In the genomic region with DNA sequence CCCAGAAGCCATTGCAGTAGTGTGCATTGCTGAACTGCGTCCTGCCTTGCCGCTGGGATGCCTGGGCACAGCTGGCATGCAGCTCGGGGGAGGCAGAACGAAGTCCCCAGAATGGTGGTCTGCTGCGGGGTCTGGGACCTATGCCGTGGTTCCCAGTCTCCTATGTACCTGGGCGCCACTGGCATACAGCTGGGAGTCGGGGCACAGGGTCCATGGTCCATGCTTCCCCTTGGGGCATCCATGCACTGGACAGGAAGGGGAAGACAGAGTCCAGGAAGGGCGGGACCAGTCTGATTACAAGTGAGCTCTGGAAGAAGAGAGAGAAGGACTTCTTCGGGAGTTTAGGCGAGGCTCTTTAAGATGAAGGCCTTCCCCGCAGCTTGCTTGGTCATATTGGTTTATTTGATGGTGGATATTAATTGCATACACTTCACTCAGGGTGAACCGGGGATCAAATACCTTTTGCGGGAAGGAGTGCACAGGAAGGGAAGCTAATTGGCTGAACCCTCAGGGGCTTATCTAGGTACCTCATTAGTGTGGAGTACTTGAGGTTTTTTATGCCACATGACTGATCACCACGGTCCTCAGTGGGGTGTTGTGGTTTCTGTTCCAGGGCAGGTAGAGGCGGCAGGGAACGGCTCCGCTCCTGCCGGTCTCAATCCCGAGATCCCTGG, we compare ENCODE assay signal across 10 mouse cellular contexts. TPM values are rescaled to one million over a fixed set of nuclear protein-coding genes. Genes with fewer than 3 reads are reported as not detected.
DNase-seq lines count a peak whose midpoint lies in the region; ATAC-seq and TF ChIP-seq lines count a peak whose summit lies in the region.
"Had no signal": no experiment of that assay in that cellular context is flagged by ENCODE, and none has a peak within 500 bp of the region (broad histone marks: within the 10 kb centered on the region; RNA-seq: fewer than 3 reads in every experiment).

No protein-coding gene starts in this region.

- peak overlapping the region; percentile 74 for H3K4me3 ChIP-seq in megakaryocyte, embryonic 14.5 days (replicated peaks)
- no peak overlapping the region for H3K4me3 ChIP-seq in intestine, embryonic 16.5 days (ENCODE audit: low read length)
- H3K4me3 ChIP-seq in kidney, postnatal 0 days (replicated peaks; ENCODE audit: low read depth, low read length): no peak overlapping the region
- no peak overlapping the region for H3K4me3 ChIP-seq in stomach, embryonic 16.5 days (replicated peaks; ENCODE audit: low read length)
- no peak overlapping the region for H3K4me3 ChIP-seq in cerebellum, adult 2 months (replicated peaks; ENCODE audit: insufficient read depth, low read depth, low read length)
- H3K4me3 ChIP-seq: hindbrain, embryonic 10.5 days had no signal

- DNase-seq in kidney, postnatal 0 days (ENCODE audit: low spot score): no peak
- no peak for DNase-seq in cerebellum, adult 2 months
- no peak for DNase-seq in cerebellum, postnatal 10 days
- DNase-seq: cerebellum, adult 9-10 months had no signal

- no peak for TF ChIP-seq CTCF in kidney, postnatal 0 days (IDR thresholded peaks at IDR 0.05; ENCODE audit: low read depth)
- TF ChIP-seq CTCF in cerebellum, adult 2 months (IDR thresholded peaks at IDR 0.05; ENCODE audit: borderline replicate concordance, insufficient read depth, low read depth, low read length): no peak

- peaks cover 9% of the 10 kb centered on the region for H3K27me3 ChIP-seq in megakaryocyte, embryonic 14.5 days (replicated peaks)
- H3K27me3 ChIP-seq in intestine, embryonic 16.5 days (replicated peaks; ENCODE audit: control insufficient read depth, insufficient read depth, low read length): no peaks in the 10 kb centered on the region
- H3K27me3 ChIP-seq in kidney, postnatal 0 days (ENCODE audit: insufficient read depth, low read length): no peaks in the 10 kb centered on the region
- no peaks in the 10 kb centered on the region for H3K27me3 ChIP-seq in stomach, embryonic 16.5 days (ENCODE audit: control insufficient read depth, insufficient read depth, low read length)
- H3K27me3 ChIP-seq in cerebellum, adult 2 months (ENCODE audit: control insufficient read depth, insufficient read depth, low read length): no peaks in the 10 kb centered on the region

- no peak overlapping the region for H3K4me2 ChIP-seq in intestine, embryonic 16.5 days (ENCODE audit: low read depth, low read length)
- H3K4me2 ChIP-seq in kidney, postnatal 0 days (ENCODE audit: low read length): no peak overlapping the region
- H3K4me2 ChIP-seq in stomach, embryonic 16.5 days (ENCODE audit: low read depth, low read length): no peak overlapping the region

- no peaks in the 10 kb centered on the region for H3K36me3 ChIP-seq in megakaryocyte, embryonic 14.5 days (replicated peaks; ENCODE audit: low read length)
- no peaks in the 10 kb centered on the region for H3K36me3 ChIP-seq in intestine, embryonic 16.5 days (ENCODE audit: control insufficient read depth, insufficient read depth, low read length)
- H3K36me3 ChIP-seq in kidney, postnatal 0 days (ENCODE audit: insufficient read depth, low read length): no peaks in the 10 kb centered on the region
- H3K36me3 ChIP-seq in stomach, embryonic 16.5 days (ENCODE audit: control insufficient read depth, insufficient read depth, low read length): no peaks in the 10 kb centered on the region
- H3K36me3 ChIP-seq: hindbrain, embryonic 10.5 days had no signal

- peaks cover 75% of the 10 kb centered on the region for H3K4me1 ChIP-seq in megakaryocyte, embryonic 14.5 days
- H3K4me1 ChIP-seq in intestine, embryonic 16.5 days (ENCODE audit: control insufficient read depth, insufficient read depth, low read length): peaks cover 8% of the 10 kb centered on the region
- peaks cover 14% of the 10 kb centered on the region; the same call in 1 of the 2 replicates for H3K4me1 ChIP-seq in kidney, postnatal 0 days (replicated peaks; ENCODE audit: insufficient read depth, low read length)
- H3K4me1 ChIP-seq in stomach, embryonic 16.5 days (ENCODE audit: control insufficient read depth, insufficient read depth, low read length): peaks cover 14% of the 10 kb centered on the region
- H3K4me1 ChIP-seq in cerebellum, adult 2 months (ENCODE audit: control insufficient read depth, insufficient read depth, low read length): no peaks in the 10 kb centered on the region

- TF ChIP-seq POLR2A in cerebellum, adult 2 months (IDR thresholded peaks at IDR 0.05; ENCODE audit: borderline replicate concordance, insufficient read depth, low read length): no peak

- no peak overlapping the region for H3K27ac ChIP-seq in intestine, embryonic 16.5 days (ENCODE audit: low read length)
- H3K27ac ChIP-seq in kidney, postnatal 0 days: peak overlapping the region; percentile 79
- peak overlapping the region; percentile 53 for H3K27ac ChIP-seq in stomach, embryonic 16.5 days (ENCODE audit: low read length)
- H3K27ac ChIP-seq in cerebellum, adult 2 months (ENCODE audit: insufficient read depth, low read length): no peak overlapping the region
- H3K27ac ChIP-seq: macrophage had no signal

- ATAC-seq in megakaryocyte, adult 5-6 weeks (ENCODE audit: poor library complexity, severe bottlenecking): no peak
- peak; percentile 49; the same call in 1 of the 2 replicates for ATAC-seq in intestine, embryonic 16.5 days
- no peak; the same call in 1 of the 2 replicates for ATAC-seq in kidney, postnatal 0 days (replicated peaks; ENCODE audit: low FRiP score, low read depth)
- ATAC-seq in stomach, embryonic 16.5 days (ENCODE audit: insufficient read depth, low FRiP score): no peak

- H3K9ac ChIP-seq in intestine, embryonic 16.5 days (ENCODE audit: low read depth, low read length): no peak overlapping the region
- no peak overlapping the region for H3K9ac ChIP-seq in kidney, postnatal 0 days (ENCODE audit: low read depth, low read length)
- H3K9ac ChIP-seq in stomach, embryonic 16.5 days (ENCODE audit: low read length): peak overlapping the region; percentile 28; the same call in 1 of the 2 replicates

- H3K9me3 ChIP-seq in megakaryocyte, embryonic 14.5 days: no peaks in the 10 kb centered on the region
- H3K9me3 ChIP-seq in intestine, embryonic 16.5 days (ENCODE audit: control insufficient read depth, low read length): no peaks in the 10 kb centered on the region
- no peaks in the 10 kb centered on the region for H3K9me3 ChIP-seq in kidney, postnatal 0 days (replicated peaks; ENCODE audit: low read length)
- H3K9me3 ChIP-seq in stomach, embryonic 16.5 days (replicated peaks; ENCODE audit: control insufficient read depth, low read length): no peaks in the 10 kb centered on the region
- H3K9me3 ChIP-seq: hindbrain, embryonic 10.5 days had no signal

- 72% methylated on average over 20 of the region's 20 CpGs for WGBS in intestine, embryonic 16.5 days
- 57% methylated on average over 20 of the region's 20 CpGs for WGBS in kidney, postnatal 0 days
- WGBS in stomach, embryonic 16.5 days: 69% methylated on average over 20 of the region's 20 CpGs
- 85% methylated on average over 20 of the region's 20 CpGs for WGBS in cerebellum, adult 2 months

RNA-seq across cellular contexts. Expression of gene Ina, which starts 24.9 kb away (rescaled TPM):
- 0.13 TPM in 1 of 2 replicates, not detected in the other for polyA plus RNA-seq in megakaryocyte, embryonic 14.5 days (2012; ENCODE audit: insufficient read depth, low replicate concordance)
- not detected in 2 replicates for total RNA-seq in megakaryocyte, adult 5-6 weeks (2015)
- total RNA-seq in megakaryocyte, adult 5-6 weeks (2017): not detected in 2 replicates
- polyA plus RNA-seq in intestine, embryonic 16.5 days (2015; fragmentation: Nextera tagmentation; extraction: Ambion mirVana): 5.6 and 7.9 TPM in 2 replicates
- polyA plus RNA-seq in kidney, postnatal 0 days (2015; fragmentation: Nextera tagmentation; extraction: Ambion mirVana): 0.05 and 0.24 TPM in 2 replicates
- polyA plus RNA-seq in stomach, embryonic 16.5 days (2015; fragmentation: Nextera tagmentation; extraction: Ambion mirVana): 5.7 and 6.5 TPM in 2 replicates
- polyA plus RNA-seq in cerebellum, adult 2 months (2012; rRNA removed): 214 and 232 TPM in 2 replicates
- polyA plus RNA-seq: macrophage had no signal

RNA-seq across cellular contexts. Expression of gene Nt5c2, which starts 25.3 kb away (rescaled TPM):
- 2.1 and 11.7 TPM in 2 replicates for polyA plus RNA-seq in megakaryocyte, embryonic 14.5 days (2012; ENCODE audit: insufficient read depth, low replicate concordance)
- 32.5 and 36.1 TPM in 2 replicates for total RNA-seq in megakaryocyte, adult 5-6 weeks (2015)
- total RNA-seq in megakaryocyte, adult 5-6 weeks (2017): 42.1 and 43.6 TPM in 2 replicates
- polyA plus RNA-seq in intestine, embryonic 16.5 days (2015; fragmentation: Nextera tagmentation; extraction: Ambion mirVana): 37.6 and 45.3 TPM in 2 replicates
- polyA plus RNA-seq in kidney, postnatal 0 days (2015; fragmentation: Nextera tagmentation; extraction: Ambion mirVana): 68.4 and 87.5 TPM in 2 replicates
- polyA plus RNA-seq in stomach, embryonic 16.5 days (2015; fragmentation: Nextera tagmentation; extraction: Ambion mirVana): 86.4 and 91.2 TPM in 2 replicates
- 48.9 and 49.3 TPM in 2 replicates for polyA plus RNA-seq in cerebellum, adult 2 months (2012; rRNA removed)

Comparison
In these comparisons a context has a peak if more than half of its experiments do, and no peak if none do; other contexts are left out.
1. H3K27ac ChIP-seq: peak in kidney, postnatal 0 days (single experiment) and stomach, embryonic 16.5 days (single experiment); none in intestine, embryonic 16.5 days (single experiment) and cerebellum, adult 2 months (single experiment).
2. RNA of gene Ina, which starts 24.9 kb away (polyA plus RNA-seq): 214 to 232 TPM in cerebellum, adult 2 months; 5.7 to 6.5 TPM in stomach, embryonic 16.5 days, 5.6 to 7.9 TPM in intestine, embryonic 16.5 days, 0.05 to 0.24 TPM in kidney, postnatal 0 days and 0.13 TPM in megakaryocyte, embryonic 14.5 days; every median in the first group is over 10 times any median in the second.